Mouse (Mus musculus): ENCODE measurements around the gene Car9. TPM values are rescaled to one million over a fixed set of nuclear protein-coding genes. Genes with fewer than 3 reads are reported as not detected.

The Car9 gene
- polyA plus RNA-seq, 1 experiment, result 0.61 TPM

GRCm38 (mm10) chr4:43515764-43516708 is 9.3 kb downstream of the Car9 start:
- no peak overlapping the region for H3K4me3 ChIP-seq (ENCODE audit: insufficient read depth, low read length)
- TF ChIP-seq POLR2A (IDR thresholded peaks at IDR 0.05; ENCODE audit: extremely low read depth, insufficient read depth, low read length) (no peak), CTCF (IDR thresholded peaks at IDR 0.05; ENCODE audit: extremely low read depth, insufficient read depth, low read length) (no peak)
- H3K27ac ChIP-seq (ENCODE audit: insufficient read depth, low read length), result no peak overlapping the region
- no peaks in the 10 kb centered on the region for H3K4me1 ChIP-seq (ENCODE audit: control insufficient read depth, insufficient read depth, low read length)

GRCm38 (mm10) chr4:43519551-43519950 is 12.8 kb downstream of the Car9 start:
- H3K4me1 ChIP-seq (ENCODE audit: control insufficient read depth, insufficient read depth, low read length), result no peaks in the 10 kb centered on the region
- peak overlapping the region; percentile 14; the same call in 1 of the 2 replicates for H3K4me3 ChIP-seq (ENCODE audit: insufficient read depth, low read length)
- H3K27ac ChIP-seq (ENCODE audit: insufficient read depth, low read length), result no peak overlapping the region
- TF ChIP-seq POLR2A (IDR thresholded peaks at IDR 0.05; ENCODE audit: extremely low read depth, insufficient read depth, low read length) (no peak), CTCF (IDR thresholded peaks at IDR 0.05; ENCODE audit: extremely low read depth, insufficient read depth, low read length) (no peak)

- TF ChIP-seq CTCF (IDR thresholded peaks at IDR 0.05; ENCODE audit: extremely low read depth, insufficient read depth, low read length) (no peak), POLR2A (IDR thresholded peaks at IDR 0.05; ENCODE audit: extremely low read depth, insufficient read depth, low read length) (no peak)
- no peak overlapping the region for H3K27ac ChIP-seq (ENCODE audit: insufficient read depth, low read length)
- no peak overlapping the region; the same call in 1 of the 2 replicates for H3K4me3 ChIP-seq (ENCODE audit: insufficient read depth, low read length)
- H3K4me1 ChIP-seq (ENCODE audit: control insufficient read depth, insufficient read depth, low read length), result no peaks in the 10 kb centered on the region
Measured at GRCm38 (mm10) chr4:43519956-43520355, 13.2 kb downstream of the Car9 start.

- no peaks in the 10 kb centered on the region for H3K4me1 ChIP-seq (ENCODE audit: control insufficient read depth, insufficient read depth, low read length)
- H3K27ac ChIP-seq (ENCODE audit: insufficient read depth, low read length), result no peak overlapping the region
Measured at GRCm38 (mm10) chr4:43527880-43528279, 21.1 kb downstream of the Car9 start.

GRCm38 (mm10) chr4:43528487-43528886 is 21.7 kb downstream of the Car9 start:
- Histone ChIP-seq H3K27ac (ENCODE audit: insufficient read depth, low read length) (no peak overlapping the region), H3K4me3 (ENCODE audit: insufficient read depth, low read length) (no peak overlapping the region), H3K4me1 (ENCODE audit: control insufficient read depth, insufficient read depth, low read length) (no peaks in the 10 kb centered on the region)
- TF ChIP-seq CTCF (IDR thresholded peaks at IDR 0.05; ENCODE audit: extremely low read depth, insufficient read depth, low read length) (no peak), POLR2A (IDR thresholded peaks at IDR 0.05; ENCODE audit: extremely low read depth, insufficient read depth, low read length) (no peak)

More at GRCm38 (mm10) chr4:43527880-43528279, 21.1 kb downstream of the Car9 start:
- H3K4me3 ChIP-seq (ENCODE audit: insufficient read depth, low read length), result no peak overlapping the region
- TF ChIP-seq CTCF (IDR thresholded peaks at IDR 0.05; ENCODE audit: extremely low read depth, insufficient read depth, low read length), result 0 out of 2 replicates have a peak, but pooled peaks have one; percentile 15
- TF ChIP-seq POLR2A (IDR thresholded peaks at IDR 0.05; ENCODE audit: extremely low read depth, insufficient read depth, low read length), result no peak

GRCm38 (mm10) chr4:43530081-43530501 is 23.3 kb downstream of the Car9 start:
- Histone ChIP-seq H3K4me1 (ENCODE audit: control insufficient read depth, insufficient read depth, low read length) (no peaks in the 10 kb centered on the region), H3K27ac (ENCODE audit: insufficient read depth, low read length) (no peak overlapping the region), H3K4me3 (ENCODE audit: insufficient read depth, low read length) (no peak overlapping the region)
- TF ChIP-seq CTCF (IDR thresholded peaks at IDR 0.05; ENCODE audit: extremely low read depth, insufficient read depth, low read length) (no peak), POLR2A (IDR thresholded peaks at IDR 0.05; ENCODE audit: extremely low read depth, insufficient read depth, low read length) (no peak)

GRCm38 (mm10) chr4:43530581-43530980 is 23.8 kb downstream of the Car9 start:
- Histone ChIP-seq H3K4me3 (ENCODE audit: insufficient read depth, low read length) (no peak overlapping the region), H3K27ac (ENCODE audit: insufficient read depth, low read length) (no peak overlapping the region), H3K4me1 (ENCODE audit: control insufficient read depth, insufficient read depth, low read length) (no peaks in the 10 kb centered on the region)
- TF ChIP-seq POLR2A (IDR thresholded peaks at IDR 0.05; ENCODE audit: extremely low read depth, insufficient read depth, low read length), result no peak
- peak; percentile 82 for TF ChIP-seq CTCF (IDR thresholded peaks at IDR 0.05; ENCODE audit: extremely low read depth, insufficient read depth, low read length)

GRCm38 (mm10) chr4:43533270-43533669 is 26.5 kb downstream of the Car9 start:
- Histone ChIP-seq H3K4me1 (ENCODE audit: control insufficient read depth, insufficient read depth, low read length) (no peaks in the 10 kb centered on the region), H3K27ac (ENCODE audit: insufficient read depth, low read length) (no peak overlapping the region), H3K4me3 (ENCODE audit: insufficient read depth, low read length) (no peak overlapping the region)
- no peak for TF ChIP-seq POLR2A (IDR thresholded peaks at IDR 0.05; ENCODE audit: extremely low read depth, insufficient read depth, low read length)
- TF ChIP-seq CTCF (IDR thresholded peaks at IDR 0.05; ENCODE audit: extremely low read depth, insufficient read depth, low read length), result no peak

GRCm38 (mm10) chr4:43535628-43536027 is 28.9 kb downstream of the Car9 start:
- H3K4me3 ChIP-seq (ENCODE audit: insufficient read depth, low read length), result no peak overlapping the region
- TF ChIP-seq CTCF (IDR thresholded peaks at IDR 0.05; ENCODE audit: extremely low read depth, insufficient read depth, low read length) (no peak), POLR2A (IDR thresholded peaks at IDR 0.05; ENCODE audit: extremely low read depth, insufficient read depth, low read length) (no peak)

GRCm38 (mm10) chr4:43536031-43536430 is 29.3 kb downstream of the Car9 start:
- no peak overlapping the region for H3K4me3 ChIP-seq (ENCODE audit: insufficient read depth, low read length)

More at GRCm38 (mm10) chr4:43535628-43536027, 28.9 kb downstream of the Car9 start:
- Histone ChIP-seq H3K4me1 (ENCODE audit: control insufficient read depth, insufficient read depth, low read length) (no peaks in the 10 kb centered on the region), H3K27ac (ENCODE audit: insufficient read depth, low read length) (no peak overlapping the region)

More at GRCm38 (mm10) chr4:43536031-43536430, 29.3 kb downstream of the Car9 start:
- TF ChIP-seq POLR2A (IDR thresholded peaks at IDR 0.05; ENCODE audit: extremely low read depth, insufficient read depth, low read length) (no peak), CTCF (IDR thresholded peaks at IDR 0.05; ENCODE audit: extremely low read depth, insufficient read depth, low read length) (no peak)
- Histone ChIP-seq H3K27ac (ENCODE audit: insufficient read depth, low read length) (no peak overlapping the region), H3K4me1 (ENCODE audit: control insufficient read depth, insufficient read depth, low read length) (no peaks in the 10 kb centered on the region)
